Mouse (Mus musculus) spleen, adult 2 months (tissue): ENCODE measurements at regions not wholly inside any gene's neighbourhood (a gene's known extent, or its start where the extent isn't known, plus 50 kb on each side); places are given as distances from the start of the nearest gene placed in this dataset.

Experiments used
- CTCF ChIP-seq: fragments of 200-500 bp; IDR thresholded peaks from 2 replicates; pipeline ENCODE4 v1.5.1; 2011; ENCODE audit warnings: mild to moderate bottlenecking, inconsistent platforms; ENCODE audit not compliant: insufficient read depth, insufficient read length, insufficient replicate concordance; ENCODE audit errors: extremely low read depth
- POLR2A ChIP-seq: fragments of 200-500 bp; IDR thresholded peaks from 2 replicates; pipeline ENCODE4 v1.6.1; 2011; ENCODE audit warnings: low read depth, low read length, inconsistent platforms

DNA sequence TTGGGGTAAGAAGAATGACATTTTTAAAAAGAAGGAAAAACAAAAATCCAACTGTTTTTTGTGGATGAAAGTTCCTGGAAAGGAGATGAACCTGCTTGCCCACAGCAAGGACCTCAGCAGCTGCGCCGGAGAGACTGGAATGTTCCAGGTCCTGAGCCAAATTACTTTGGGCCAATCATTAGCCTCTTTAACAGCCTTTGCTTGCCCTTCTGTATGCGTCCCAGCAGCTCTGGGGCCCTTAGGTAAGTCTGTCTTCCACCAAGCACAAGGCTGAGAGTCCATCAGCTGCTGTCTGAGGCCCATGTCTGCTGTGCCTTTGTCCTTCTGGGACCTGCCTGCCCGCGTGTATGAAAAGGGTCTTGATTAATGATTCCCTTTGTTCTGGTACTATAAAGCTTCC lies 71.4 kb upstream of the Armc2 start:
- TF ChIP-seq CTCF (no peak), POLR2A (no peak)
